Mouse (Mus musculus) liver, embryonic 15.5 days (tissue): Measurements from ENCODE around the gene Sult5a1. TPM values are rescaled to one million over a fixed set of nuclear protein-coding genes. Genes with fewer than 3 reads are reported as not detected.
"Not testable (repeated sequence)": the region's sequence is repeated elsewhere in the genome, so short reads cannot be mapped to it uniquely, and the experiment has no call there.

Source experiments
- ATAC-seq: fragments of 200-750 bp; cut with Nextera tagmentation; 2 replicates; pipeline ENCODE4 v1.8.0; 2017; ENCODE audit warnings: moderate number of reproducible peaks, mild to moderate bottlenecking, moderate library complexity; ENCODE audit not compliant: insufficient read depth
- H3K27ac ChIP-seq: fragments of 300-500 bp; sonication (generic); replicated peaks from 2 replicates; pipeline ENCODE4 v1.5.1; 2015; ENCODE audit warnings: mild to moderate bottlenecking, inconsistent platforms
- H3K27me3 ChIP-seq: fragments of 300-500 bp; sonication (generic); 2 replicates; pipeline ENCODE4 v1.6.1; 2015; ENCODE audit warnings: mild to moderate bottlenecking, inconsistent platforms
- H3K36me3 ChIP-seq: fragments of 300-500 bp; sonication (generic); replicated peaks from 2 replicates; pipeline ENCODE4 v1.6.1; 2015; ENCODE audit warnings: moderate library complexity, mild to moderate bottlenecking, inconsistent platforms
- H3K4me1 ChIP-seq: fragments of 300-500 bp; sonication (generic); replicated peaks from 2 replicates; pipeline ENCODE4 v1.6.1; 2015; ENCODE audit warnings: inconsistent platforms
- H3K4me2 ChIP-seq: fragments of 300-500 bp; sonication (generic); 2 replicates; pipeline ENCODE4 v1.6.1; 2015; ENCODE audit warnings: moderate library complexity, mild to moderate bottlenecking, inconsistent platforms
- H3K4me3 ChIP-seq: fragments of 300-500 bp; sonication (generic); replicated peaks from 2 replicates; pipeline ENCODE4 v1.5.1; 2015; ENCODE audit warnings: mild to moderate bottlenecking, inconsistent platforms
- H3K9ac ChIP-seq: fragments of 300-500 bp; sonication (generic); 2 replicates; pipeline ENCODE4 v1.6.1; 2015; ENCODE audit warnings: moderate library complexity, mild to moderate bottlenecking, inconsistent platforms
- H3K9me3 ChIP-seq: fragments of 300-500 bp; sonication (generic); replicated peaks from 2 replicates; pipeline ENCODE4 v1.6.1; 2016; ENCODE audit warnings: inconsistent platforms
- WGBS: fragments of 180-500 bp; shearing (Covaris S2); methylation state at CpG from one replicate; pipeline ENCODE4 v1.1.7; 2015; ENCODE audit warnings: mixed read lengths; ENCODE audit not compliant: insufficient replicate concordance; 5-methylcytosine and 5-hydroxymethylcytosine counted together
- polyA plus RNA-seq: library from polyadenylated mRNA; unstranded; fragments of >200 nt; fragmentation: Nextera tagmentation; extraction: Ambion mirVana; gene quantifications from 2 replicates; pipeline ENCODE4 v1.2.1, GENCODE M21; 2015

Sult5a1 gene
- 0.76 and 0.96 TPM in 2 replicates for polyA plus RNA-seq

DNA sequence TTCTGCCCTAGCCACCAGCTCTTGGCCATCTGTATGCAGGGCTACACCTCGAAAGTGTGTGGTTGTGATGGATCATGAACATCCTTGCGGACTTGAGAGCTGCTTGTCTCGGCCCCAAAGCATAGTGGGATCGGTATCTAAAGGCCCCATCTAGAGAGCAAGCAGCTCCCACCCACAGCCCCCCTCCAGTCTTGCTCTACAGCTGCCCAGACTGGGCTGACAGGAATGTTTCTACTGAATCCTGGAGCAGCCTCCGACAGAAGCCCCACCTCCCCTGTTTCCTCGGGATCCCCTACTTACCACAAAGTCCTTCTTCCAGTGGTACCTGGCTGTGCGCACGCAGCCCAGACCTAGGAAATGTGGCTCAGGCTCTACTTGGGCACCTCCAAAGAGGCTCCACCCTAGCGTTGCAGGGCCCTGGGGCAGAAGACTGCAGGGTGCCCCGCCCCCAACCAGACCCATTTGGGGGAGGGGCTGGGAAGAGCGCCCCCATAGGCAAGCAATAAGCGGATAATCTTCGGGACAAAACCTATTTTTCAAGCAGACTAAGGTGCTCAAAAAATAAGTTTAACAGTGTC is at the start of gene Sult5a1:
TSS of gene Sult5a1 (minus strand) at position 428 of the 578 bp plus-strand sequence.
- Histone ChIP-seq H3K4me1 (peaks cover 40% of the 10 kb centered on the region), H3K27me3 (0 out of 2 replicates have a peak, but pooled peaks cover 10% of the 10 kb centered on the region), H3K4me3 (no peak within 1 kb of the TSS), H3K4me2 (peak within 1 kb of the TSS; percentile 23), H3K27ac (no peak within 1 kb of the TSS), H3K36me3 (no peaks in the 10 kb centered on the region), H3K9me3 (no peaks in the 10 kb centered on the region), H3K9ac (no peak within 1 kb of the TSS)
- ATAC-seq: no peak
- WGBS: 29% methylated on average over 13 of the region's 13 CpGs

DNA sequence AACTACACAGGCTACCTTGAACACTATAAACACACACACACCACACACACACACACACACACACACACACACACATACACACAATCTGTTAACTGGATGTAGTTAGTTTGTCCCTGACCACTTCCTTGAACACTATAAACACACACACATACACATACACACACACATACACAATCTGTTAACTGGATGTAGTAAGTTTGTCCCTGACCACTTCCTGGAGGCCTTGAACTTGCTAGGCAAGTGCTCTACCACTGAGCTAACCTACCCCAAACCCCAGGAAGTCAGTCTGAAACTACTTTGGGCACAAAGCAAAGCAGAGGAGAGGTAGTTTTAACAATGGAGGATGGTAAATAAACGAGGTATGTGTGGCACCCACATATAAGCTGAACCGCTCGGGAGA is 45.5 kb upstream of the Sult5a1 start:
- no peak overlapping the region for H3K4me3 ChIP-seq
- H3K9ac ChIP-seq: no peak overlapping the region
- no peaks in the 10 kb centered on the region for H3K9me3 ChIP-seq
- no peak for ATAC-seq
- WGBS: 71% methylated on average over 3 of the region's 3 CpGs
- peaks cover 38% of the 10 kb centered on the region for H3K36me3 ChIP-seq
- no peak overlapping the region for H3K4me2 ChIP-seq
- peaks cover 20% of the 10 kb centered on the region for H3K27me3 ChIP-seq
- no peaks in the 10 kb centered on the region for H3K4me1 ChIP-seq
- H3K27ac ChIP-seq: no peak overlapping the region

DNA sequence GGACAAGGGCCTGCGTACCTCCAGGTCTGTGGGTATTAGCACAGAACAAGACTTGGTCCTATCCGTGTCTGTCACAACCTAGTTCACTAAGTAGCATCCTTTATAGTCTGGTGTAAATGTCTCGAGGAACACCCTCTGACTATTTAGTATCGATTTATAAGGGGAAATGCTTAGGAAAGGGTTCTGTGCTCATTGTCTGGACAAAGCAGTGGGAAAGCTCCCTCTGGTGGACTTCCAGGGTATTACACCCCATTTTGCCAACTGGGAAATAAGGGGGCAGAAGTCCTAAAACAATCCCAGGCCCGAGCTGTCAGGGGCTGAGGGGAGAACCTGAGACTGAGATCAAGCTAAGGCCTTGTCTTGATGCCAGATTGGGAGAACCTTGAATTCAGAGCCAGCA is 44.2 kb upstream of the Sult5a1 start:
- H3K4me3 ChIP-seq: no peak overlapping the region
- H3K27me3 ChIP-seq: peaks cover 22% of the 10 kb centered on the region
- 22% methylated on average over 5 of the region's 5 CpGs for WGBS
- H3K36me3 ChIP-seq: peaks cover 25% of the 10 kb centered on the region
- H3K9ac ChIP-seq: no peak overlapping the region
- H3K9me3 ChIP-seq: no peaks in the 10 kb centered on the region
- peaks cover 4% of the 10 kb centered on the region for H3K4me1 ChIP-seq
- H3K27ac ChIP-seq: no peak overlapping the region
- no peak overlapping the region for H3K4me2 ChIP-seq
- ATAC-seq: no peak

DNA sequence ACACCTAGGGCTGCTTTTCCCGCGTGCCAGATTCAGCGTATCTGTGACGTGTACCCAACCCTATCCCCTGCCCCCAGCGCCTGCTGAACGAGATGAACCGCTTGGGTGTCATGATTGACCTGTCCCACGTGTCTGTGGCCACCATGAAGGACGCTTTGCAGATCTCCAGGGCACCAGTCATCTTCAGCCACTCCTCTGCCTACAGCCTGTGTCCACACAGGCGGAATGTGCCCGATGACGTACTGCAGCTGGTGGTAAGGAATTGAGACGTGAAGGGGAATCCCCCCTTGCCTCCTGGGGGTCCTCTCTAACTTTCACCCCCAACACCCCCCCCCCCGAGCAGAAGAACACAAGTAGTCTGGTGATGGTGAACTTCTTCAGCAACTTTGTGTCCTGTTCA is 41.7 kb upstream of the Sult5a1 start:
- Histone ChIP-seq H3K4me3 (no peak overlapping the region), H3K27me3 (peaks cover 23% of the 10 kb centered on the region), H3K27ac (no peak overlapping the region), H3K4me2 (no peak overlapping the region), H3K9me3 (no peaks in the 10 kb centered on the region), H3K4me1 (peaks cover 16% of the 10 kb centered on the region), H3K36me3 (peaks cover 4% of the 10 kb centered on the region; the same call in 1 of the 2 replicates), H3K9ac (no peak overlapping the region)
- WGBS: 57% methylated on average over 14 of the region's 14 CpGs
- ATAC-seq: no peak

DNA sequence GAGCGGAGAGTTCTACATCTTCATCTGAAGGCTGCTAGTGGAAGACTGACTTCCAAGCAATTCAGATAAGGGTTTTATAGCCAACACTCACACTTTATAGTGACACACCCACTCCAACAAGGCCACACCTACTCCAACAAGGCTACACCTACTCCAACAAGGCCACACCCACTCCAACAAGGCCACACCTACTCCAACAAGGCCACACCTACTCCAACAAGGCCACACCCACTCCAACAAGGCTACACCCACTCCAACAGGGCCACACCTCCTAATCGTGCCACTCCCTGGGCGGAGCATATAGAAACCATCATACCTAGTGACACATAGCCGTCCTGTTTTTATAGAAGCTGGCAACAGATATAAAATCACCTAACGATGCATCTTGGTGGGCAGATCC is 38.9 kb upstream of the Sult5a1 start:
- H3K9me3 ChIP-seq, H3K36me3 ChIP-seq, H3K4me3 ChIP-seq, H3K4me2 ChIP-seq, H3K9ac ChIP-seq, H3K27ac ChIP-seq: not testable (repeated sequence)
- peak; percentile 57 for ATAC-seq
- H3K27me3 ChIP-seq: peaks cover 35% of the 10 kb centered on the region
- WGBS: 49% methylated on average over 5 of the region's 5 CpGs
- H3K4me1 ChIP-seq: peaks cover 17% of the 10 kb centered on the region

DNA sequence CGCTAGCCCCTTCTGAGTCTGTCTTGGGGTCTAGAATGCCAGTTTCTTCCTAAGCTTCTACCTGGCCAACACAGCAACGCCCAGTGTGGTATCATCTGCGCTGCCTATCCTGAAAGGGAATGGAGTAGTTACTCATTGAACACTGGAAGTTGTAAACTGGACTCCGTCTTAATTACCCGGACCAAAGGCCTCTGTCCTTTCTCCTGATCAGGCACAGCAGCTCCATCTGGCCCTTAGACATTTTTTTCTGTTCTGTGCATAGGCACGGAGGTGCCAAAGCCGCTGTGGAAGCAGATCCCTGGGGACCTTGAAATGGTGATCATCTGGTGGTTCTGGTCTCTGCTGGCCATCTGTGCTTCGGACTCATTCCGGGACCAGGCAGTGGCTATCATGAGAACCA is 35.7 kb upstream of the Sult5a1 start:
- no peaks in the 10 kb centered on the region for H3K36me3 ChIP-seq
- H3K27ac ChIP-seq: no peak overlapping the region
- H3K27me3 ChIP-seq: peaks cover 17% of the 10 kb centered on the region
- no peak for ATAC-seq
- H3K9me3 ChIP-seq: no peaks in the 10 kb centered on the region
- H3K4me3 ChIP-seq: no peak overlapping the region
- no peak overlapping the region for H3K9ac ChIP-seq
- peaks cover 43% of the 10 kb centered on the region for H3K4me1 ChIP-seq
- H3K4me2 ChIP-seq: no peak overlapping the region
- WGBS: 77% methylated on average over 9 of the region's 9 CpGs

DNA sequence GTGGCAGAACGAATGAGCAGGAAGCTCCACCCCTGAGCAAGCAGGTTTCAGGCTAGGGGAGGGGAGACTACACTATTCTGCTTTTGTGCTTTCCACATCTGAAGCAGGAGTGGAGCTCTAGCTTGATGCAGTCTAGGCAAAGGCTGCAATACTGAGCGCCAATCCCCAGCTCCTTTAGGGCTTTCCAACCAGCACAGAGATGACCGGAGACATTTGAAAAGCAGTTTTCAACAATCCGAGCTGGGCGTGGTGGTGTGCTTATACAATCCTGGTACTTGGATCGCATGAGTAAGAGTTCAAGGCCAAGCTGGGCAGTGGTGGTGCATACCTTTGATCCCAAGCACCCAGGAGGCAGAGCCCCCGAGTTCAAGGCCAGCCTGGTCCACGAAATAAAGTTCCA is 33.8 kb upstream of the Sult5a1 start:
- H3K36me3 ChIP-seq: no peaks in the 10 kb centered on the region
- H3K4me1 ChIP-seq: peaks cover 41% of the 10 kb centered on the region
- no peak for ATAC-seq
- H3K9ac ChIP-seq: no peak overlapping the region
- H3K4me2 ChIP-seq: no peak overlapping the region
- H3K9me3 ChIP-seq: no peaks in the 10 kb centered on the region
- no peak overlapping the region for H3K27ac ChIP-seq
- H3K4me3 ChIP-seq: no peak overlapping the region
- 52% methylated on average over 8 of the region's 8 CpGs for WGBS
- H3K27me3 ChIP-seq: peaks cover 16% of the 10 kb centered on the region

DNA sequence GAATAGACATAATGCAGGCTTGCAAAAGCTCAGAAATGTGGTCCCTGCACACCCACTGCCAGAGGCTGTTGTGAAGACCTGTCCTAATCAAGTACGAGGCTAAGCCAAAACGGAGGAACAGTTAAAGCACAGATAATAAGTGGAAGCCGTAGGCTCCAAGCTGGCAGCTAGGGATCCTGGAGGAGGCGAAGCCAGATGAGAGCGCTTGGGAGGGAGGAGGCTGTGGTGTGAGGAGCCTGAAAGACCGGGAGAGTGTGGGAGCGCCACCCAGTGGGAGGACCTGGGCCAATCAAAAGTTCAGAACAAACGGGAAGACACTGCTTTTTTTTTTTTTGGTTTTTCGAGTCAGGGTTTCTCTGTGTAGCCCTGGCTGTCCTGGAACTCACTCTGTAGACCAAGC is 32.6 kb upstream of the Sult5a1 start:
- Histone ChIP-seq H3K27ac (no peak overlapping the region), H3K4me1 (peaks cover 37% of the 10 kb centered on the region), H3K4me2 (peak overlapping the region; percentile 18; the same call in 1 of the 2 replicates), H3K27me3 (peaks cover 20% of the 10 kb centered on the region), H3K4me3 (no peak overlapping the region), H3K9me3 (no peaks in the 10 kb centered on the region), H3K36me3 (no peaks in the 10 kb centered on the region), H3K9ac (no peak overlapping the region)
- no peak for ATAC-seq
- 3% methylated on average over 9 of the region's 9 CpGs for WGBS

DNA sequence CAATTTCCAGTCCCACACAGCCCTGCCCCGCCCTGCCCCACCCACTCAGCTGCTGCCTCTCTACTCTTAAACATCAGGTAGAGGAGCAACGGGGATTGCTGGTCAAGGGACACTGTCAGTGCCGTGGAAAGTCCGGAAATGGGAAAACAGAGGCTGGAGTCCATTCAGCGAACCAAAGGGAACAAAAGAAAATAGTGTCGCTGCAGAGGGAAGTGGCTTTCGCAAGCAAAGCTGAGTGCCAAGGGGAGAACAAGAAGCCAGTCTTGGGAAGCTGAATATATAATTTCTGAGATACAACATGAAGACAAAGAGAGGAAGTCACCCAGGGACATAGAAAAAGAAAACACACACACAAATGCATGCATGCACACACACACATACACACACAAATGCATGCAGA is 30.7 kb upstream of the Sult5a1 start:
- no peak for ATAC-seq
- WGBS: 42% methylated on average over 7 of the region's 7 CpGs
- H3K9me3 ChIP-seq: no peaks in the 10 kb centered on the region
- H3K36me3 ChIP-seq: no peaks in the 10 kb centered on the region
- peaks cover 37% of the 10 kb centered on the region for H3K4me1 ChIP-seq
- H3K27ac ChIP-seq: no peak overlapping the region
- H3K4me3 ChIP-seq: no peak overlapping the region
- peaks cover 17% of the 10 kb centered on the region for H3K27me3 ChIP-seq
- H3K9ac ChIP-seq: no peak overlapping the region
- no peak overlapping the region for H3K4me2 ChIP-seq

DNA sequence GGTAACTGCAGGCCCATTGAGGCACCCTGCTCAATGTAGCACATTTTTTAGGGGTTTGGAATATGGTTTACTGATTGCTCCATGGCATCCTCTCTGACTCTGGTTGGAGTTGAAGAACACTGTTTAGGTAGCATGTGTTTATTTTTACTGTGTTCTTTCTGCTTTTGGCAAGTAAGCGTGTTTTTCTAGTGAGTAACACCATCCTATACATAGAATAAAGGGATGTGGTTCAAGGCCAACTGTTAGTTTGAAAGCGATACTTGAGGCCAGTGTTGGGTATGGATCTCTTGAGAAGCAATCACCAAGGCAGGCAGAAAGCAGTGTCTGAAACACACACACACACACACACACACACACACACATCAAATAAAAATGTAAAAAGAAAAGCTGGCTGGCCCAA is 29.9 kb upstream of the Sult5a1 start:
- Histone ChIP-seq H3K27ac (no peak overlapping the region), H3K4me1 (peaks cover 37% of the 10 kb centered on the region), H3K9me3 (no peaks in the 10 kb centered on the region), H3K4me3 (no peak overlapping the region), H3K36me3 (no peaks in the 10 kb centered on the region), H3K4me2 (no peak overlapping the region), H3K9ac (no peak overlapping the region), H3K27me3 (peaks cover 16% of the 10 kb centered on the region)
- WGBS: 68% methylated on average over 2 of the region's 2 CpGs
- ATAC-seq: no peak

DNA sequence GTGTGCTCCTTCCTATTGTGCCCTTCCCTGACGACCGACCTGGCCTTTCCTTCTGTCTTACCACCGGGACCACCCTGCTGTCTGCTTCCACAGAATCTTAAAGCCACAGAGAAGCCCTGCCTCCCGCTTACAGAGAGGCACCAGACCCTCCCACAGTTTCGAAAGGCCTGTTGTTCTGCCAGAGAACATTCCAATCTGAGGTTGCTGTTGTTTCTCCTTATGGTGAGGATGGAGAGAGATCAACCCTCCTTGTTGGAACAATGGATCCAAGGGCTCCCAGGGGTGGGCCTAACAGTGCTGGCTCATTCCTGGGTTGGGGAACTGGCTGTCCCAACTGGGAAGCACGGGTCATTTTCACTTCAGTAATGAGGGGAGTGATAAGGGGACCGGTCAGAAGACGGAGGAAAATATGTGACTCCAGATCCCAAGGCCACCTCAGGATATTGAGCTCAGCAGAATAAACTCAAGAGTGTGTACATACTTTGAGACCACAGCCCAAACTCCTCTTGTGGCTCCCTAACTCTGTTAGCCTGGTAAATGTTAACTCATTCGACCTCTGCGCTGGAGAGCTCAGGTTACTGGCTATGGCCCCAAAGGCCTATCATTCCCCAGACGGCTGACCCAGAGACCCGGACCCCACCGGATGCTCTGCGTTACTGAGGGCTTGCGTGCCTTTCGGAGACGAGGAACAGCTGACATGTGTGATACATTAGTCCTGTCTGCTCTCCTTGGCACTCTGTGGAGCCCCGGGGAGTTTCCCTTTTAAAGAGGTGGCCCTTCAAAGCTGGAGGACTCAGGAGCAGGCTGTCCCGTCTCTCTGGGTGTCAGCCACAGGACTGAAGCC is 27.7 kb upstream of the Sult5a1 start, which contains the start of gene Dpep1:
TSS of gene Dpep1 (plus strand) at position 677 of the 844 bp plus-strand sequence.
- H3K9me3 ChIP-seq: no peaks in the 10 kb centered on the region

More for the DNA sequence above, 27.7 kb upstream of the Sult5a1 start, which contains the start of gene Dpep1:
- H3K27me3 ChIP-seq: peaks cover 16% of the 10 kb centered on the region
- no peak within 1 kb of the TSS for H3K27ac ChIP-seq
- H3K36me3 ChIP-seq: no peaks in the 10 kb centered on the region
- WGBS: 50% methylated on average over 19 of the region's 19 CpGs
- H3K4me1 ChIP-seq: peaks cover 27% of the 10 kb centered on the region
- no peak within 1 kb of the TSS for H3K4me2 ChIP-seq
- ATAC-seq: no peak
- no peak within 1 kb of the TSS for H3K4me3 ChIP-seq
- no peak within 1 kb of the TSS for H3K9ac ChIP-seq
